Mouse (Mus musculus): ENCODE results near the gene Tfeb.

The Tfeb gene

DNA sequence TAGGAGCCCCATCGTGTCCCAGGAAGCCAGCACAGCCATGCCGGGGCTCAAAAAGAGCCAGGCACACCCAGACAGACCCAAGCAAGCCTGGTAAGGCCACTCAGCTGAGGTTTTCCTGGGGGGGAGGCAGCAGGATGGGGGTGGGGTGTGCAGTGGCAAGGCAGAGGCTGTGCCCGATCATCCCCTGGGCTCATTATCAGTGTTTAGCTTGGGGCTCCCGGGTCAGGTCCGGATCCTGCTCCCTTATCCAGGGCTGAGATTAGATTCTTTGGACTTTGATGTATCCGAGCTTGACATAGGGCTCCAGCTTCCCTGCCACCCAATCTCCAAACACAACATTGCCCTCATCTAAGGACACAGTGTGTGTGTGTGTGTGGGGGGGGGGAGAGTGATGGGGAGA lies 24.9 kb upstream of the Tfeb start:
- no peak for DNase-seq (ENCODE audit: low spot score in 2 of 2)

DNA sequence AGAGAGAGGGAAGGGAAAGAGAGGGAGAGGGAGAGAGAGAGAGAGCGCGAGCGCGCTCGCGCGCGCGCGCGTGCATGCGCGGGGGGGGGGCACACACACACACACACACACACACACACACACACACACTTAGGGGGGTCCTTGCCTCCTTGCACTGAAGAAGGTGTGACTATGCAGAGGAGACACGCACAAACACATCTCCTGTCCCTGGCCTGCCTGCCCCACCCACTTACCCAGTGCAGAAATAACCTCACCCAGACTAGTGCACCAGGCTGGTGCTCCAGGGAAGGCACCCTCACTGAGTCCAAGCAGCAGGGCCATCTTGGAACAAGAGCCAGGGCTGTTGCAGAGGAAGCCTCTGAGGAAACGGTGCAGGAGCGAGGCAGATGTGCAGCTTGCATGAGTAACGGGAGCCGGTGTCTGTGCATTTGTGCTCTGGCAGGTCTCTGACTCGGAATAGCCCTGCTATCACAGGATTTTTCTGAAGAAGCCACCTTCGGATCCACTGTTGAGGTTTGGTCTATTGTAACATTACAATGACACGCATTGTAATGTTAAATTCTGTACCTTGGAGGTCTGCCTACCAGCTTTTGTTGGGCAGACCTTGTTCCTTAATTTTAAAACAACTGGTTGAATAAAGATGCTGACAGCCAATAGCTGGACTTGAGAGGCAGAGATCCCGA lies 23.8 kb upstream of the Tfeb start:
- DNase-seq (ENCODE audit: low spot score in 2 of 2) = peak in 1 of 2 experiments; percentile 18

DNA sequence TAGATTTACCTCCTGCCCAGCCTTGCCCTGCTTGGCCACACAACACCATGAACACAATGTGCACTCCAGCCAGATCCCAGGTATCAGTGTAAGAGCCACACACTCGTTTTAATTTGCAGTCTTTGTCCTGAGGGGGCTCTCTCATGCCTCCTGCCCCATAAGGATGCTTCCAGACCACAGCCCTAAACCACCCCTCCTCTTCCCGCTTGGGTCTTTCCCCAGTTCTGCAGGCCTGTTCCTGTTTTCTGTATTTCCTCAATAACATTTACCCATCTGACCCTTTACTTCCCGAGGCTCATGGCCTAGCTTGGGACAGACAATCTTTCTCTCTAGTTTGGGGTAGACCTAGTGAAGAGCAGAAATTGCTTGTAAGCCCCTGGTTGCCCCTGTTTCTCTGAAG lies 21.8 kb upstream of the Tfeb start:
- DNase-seq (ENCODE audit: low spot score in 2 of 2) = no peak

DNA sequence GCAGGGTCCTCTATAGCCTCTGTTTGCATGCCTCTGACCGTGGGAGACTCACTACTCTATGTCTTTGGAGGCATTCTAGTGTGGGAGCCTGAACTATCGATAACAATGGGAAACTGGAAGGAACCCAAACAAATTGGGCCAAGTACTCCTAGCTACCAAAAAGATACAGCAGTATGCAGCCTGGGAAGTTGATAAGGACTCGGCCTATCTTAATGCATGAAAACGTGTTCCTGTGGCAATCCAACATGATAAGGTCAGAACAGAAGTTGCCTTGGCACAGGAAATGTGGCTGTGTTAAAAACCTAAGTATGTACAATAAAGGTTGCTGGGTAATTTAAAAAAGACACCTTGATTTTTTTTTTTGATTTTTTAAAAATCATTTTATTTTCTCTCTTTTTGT lies 15.6 kb upstream of the Tfeb start:
- DNase-seq (ENCODE audit: low spot score in 2 of 2) = no peak

DNA sequence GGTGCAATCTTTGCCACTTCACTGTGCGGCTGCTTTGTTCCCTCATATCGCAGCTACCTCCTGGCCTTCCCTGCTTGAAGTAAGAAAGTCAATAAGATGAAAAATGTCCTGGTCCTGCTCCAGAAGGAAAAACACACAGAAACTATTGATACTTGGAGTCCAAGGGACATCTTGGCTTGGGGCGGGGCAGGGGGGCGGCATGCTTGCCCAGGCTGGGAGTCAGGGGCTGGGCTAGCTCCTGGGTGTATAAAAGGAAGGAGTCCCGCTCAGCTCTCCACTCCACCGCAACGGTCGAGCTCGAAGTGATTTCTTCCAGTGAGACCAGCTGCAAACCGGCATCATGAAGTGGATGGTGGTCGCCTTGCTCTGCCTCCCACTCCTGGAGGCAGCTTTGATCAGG lies 10.3 kb upstream of the Tfeb start, which contains the start of gene Pgc:
Gene Pgc (plus strand): TSS at position 277 of the 400 bp plus-strand sequence.
- DNase-seq (ENCODE audit: low spot score in 2 of 2) = no peak

DNA sequence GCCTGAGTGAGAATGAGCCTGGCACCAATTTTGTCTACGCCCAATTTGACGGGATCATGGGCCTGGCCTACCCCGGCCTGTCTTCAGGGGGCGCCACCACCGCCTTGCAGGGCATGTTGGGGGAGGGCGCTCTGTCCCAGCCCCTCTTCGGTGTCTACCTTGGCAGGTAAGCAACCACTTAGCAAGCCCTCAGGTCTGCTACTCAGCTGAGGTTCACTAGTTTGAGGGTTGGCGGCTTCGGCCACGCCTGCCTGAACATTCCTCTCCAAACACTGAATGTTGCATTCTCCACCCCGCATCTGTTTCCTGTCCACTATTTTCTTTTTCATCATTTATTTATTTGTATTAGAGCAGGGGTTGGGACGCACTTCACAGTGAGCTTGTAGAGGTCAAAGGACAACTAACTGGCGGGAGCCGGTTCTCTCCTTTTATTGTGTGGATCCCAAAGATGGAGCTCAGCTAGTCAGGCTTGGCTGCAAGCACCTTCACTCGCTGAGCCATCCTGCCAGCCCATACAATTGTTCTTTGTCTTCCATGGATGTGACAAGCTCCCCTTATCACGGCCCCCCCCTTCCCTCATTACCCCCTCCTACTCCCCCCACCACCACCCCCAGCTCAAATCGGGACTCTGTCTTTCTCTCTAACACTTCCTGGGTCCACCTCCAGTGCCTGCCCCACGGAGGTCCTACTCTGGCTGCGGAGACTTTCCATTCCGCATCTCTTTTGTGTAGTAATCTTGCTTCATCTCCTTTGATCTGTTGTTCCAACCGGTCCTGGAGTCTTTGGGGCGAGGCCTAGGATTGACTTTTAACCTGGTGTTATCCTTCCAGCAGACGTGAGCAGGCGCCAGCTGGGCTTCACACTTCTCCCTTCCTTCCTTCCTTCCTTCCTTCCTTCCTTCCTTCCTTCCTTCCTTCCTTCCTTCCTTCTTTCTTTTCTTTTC lies 5.9 kb upstream of the Tfeb start:
- DNase-seq (ENCODE audit: low spot score in 2 of 2) = no peak

DNA sequence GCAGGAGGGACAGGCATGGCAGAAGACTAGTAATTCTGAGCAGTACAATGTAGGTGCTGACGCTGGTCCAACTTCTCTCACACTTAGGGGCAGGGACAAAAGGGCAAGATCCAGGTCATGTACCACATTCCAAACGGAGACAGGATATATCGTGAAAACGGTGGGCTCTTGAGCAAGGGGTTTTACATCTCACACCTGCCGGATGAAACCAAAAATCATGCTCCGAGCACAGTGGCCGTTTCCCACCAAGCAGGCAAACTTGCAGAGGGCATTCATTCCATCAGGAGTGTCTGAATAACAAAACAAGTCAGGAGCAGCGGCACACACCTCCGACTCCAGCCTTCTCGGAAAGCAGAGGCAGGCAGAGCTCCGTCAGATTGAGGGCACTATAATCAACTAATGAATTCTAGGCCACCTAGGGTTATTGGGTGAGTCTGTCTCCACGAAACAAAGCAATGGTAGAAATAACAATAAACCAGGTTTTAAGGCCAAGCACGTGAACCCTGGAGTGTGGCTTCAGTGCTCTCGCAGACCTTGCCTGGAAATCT lies 1.2 kb upstream of the Tfeb start:
- no peak for DNase-seq (ENCODE audit: low spot score in 2 of 2)

DNA sequence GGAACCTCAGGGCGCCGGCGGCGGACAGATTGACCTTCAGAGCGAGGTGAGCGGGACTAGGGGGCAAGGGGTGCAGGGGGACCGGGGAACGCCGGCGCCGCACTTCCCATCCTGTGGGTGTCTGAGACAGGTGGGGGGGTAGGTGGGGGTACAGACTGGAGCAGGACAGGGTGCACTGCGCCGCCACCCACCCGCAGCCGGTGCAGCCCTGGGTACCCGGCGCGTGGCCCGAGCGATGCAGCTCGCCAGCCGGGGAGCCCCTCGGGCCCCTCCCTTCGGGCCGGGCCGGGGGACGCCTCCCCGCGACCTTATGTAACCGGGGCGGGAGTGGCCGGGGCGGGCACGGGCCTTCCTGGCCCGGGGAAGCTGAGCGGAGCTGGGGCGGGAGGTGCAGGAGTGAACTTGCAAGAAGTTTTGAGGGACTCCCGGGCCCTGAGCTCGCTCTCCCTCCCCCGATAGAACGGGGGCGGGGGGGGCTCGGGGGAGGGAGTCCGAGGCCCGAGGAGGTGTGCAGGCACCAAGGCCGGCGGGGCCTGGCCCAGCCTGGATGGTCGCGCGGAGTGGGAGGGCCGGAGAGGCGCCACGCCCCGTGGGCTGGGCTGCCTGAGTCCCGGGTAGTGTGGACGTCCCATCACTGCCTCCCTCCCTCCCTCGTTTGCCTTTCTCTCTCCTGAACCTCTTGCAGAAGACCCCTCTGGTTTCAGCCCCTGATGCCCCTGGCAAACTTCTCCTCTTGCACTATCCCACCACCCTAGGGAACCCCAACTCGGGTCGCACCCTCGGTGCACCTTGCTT lies 638 bp downstream of the Tfeb start:
- DNase-seq (ENCODE audit: low spot score in 2 of 2) = peak; percentile 81

DNA sequence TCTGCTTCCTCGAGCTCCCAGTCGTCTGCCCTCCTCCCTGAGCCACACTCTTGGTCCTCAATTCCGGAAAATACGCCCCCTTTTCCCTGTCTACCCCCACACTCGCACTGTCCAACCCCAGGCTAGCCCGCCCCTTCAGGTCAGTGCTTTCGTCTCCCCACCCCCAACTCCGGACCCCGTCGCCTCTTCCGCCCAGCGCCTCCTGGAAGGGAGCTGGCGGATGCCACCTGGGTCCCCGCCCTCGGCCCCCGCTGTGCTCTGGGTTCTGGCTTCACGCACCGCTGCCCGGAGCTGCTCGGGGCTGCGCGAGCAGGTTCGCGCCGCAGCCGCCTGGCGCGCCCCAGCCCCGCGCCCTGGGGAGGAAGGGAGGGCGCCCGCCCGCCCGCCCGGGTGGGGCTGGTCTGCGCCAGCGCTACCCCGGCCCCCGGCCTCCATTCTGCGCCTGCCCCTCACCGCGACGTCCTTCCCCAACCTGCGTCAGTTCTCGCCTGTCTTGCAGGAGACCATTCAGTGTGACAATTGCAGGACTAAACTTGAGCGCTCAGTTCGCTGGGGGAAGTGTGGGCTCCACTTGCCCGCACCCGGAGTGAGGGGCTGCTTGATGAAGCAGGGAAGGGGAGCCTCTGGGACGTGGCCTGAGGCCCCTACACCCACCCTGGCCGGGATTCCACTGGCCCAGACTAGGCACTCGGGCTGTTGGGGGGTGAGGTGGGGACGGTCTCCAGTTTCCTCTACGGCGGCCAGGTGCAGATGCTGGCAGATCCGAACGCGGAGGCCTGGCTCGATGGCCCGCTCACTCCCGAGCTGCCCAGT lies 1.4 kb downstream of the Tfeb start:
- DNase-seq (ENCODE audit: low spot score in 2 of 2) = no peak

DNA sequence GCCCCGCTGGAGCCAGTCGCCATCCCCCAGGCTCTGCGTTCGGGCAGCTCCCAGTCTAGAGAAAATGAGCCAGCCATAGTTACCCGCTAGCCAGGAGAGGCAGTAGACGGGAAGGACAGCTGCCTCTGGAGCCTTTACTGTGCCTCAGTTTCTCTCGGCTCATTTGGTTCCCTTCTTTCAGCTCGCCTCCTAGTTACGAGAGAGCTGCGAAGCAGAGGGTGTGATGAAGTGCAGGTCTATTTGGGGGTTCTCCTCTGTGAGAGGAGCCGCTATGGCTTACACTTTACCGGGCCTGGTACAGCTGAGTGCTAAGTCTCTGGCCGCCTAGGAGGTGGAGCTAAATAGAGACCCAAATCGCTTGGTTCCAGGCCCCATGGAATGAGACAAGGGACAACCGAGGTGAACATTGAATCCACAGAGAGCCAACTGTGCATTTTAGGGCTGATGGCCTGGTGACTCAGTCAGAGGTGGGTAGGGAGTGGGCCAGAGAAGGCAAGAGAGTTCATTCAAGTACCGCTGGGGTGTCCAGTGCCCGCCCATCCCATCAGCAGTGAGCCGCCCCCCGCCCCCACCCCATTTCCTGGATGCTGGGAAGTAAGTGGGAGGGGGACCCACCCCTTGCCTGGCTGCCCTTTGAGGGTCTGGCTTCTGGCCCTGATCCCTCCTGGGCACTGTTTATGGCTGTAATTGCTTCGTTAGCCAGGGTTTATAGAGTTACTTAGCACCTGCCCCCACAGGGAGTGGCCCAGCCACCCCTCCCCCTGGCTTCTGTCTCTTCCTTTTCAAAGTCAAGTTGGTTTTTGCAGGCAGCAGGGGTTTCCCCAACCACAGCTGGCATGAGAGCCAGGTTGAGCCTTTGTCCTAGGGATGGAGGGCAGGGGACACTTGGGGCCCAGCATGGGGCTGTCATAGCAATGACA lies 2.3 kb downstream of the Tfeb start:
- DNase-seq (ENCODE audit: low spot score in 2 of 2) = no peak

DNA sequence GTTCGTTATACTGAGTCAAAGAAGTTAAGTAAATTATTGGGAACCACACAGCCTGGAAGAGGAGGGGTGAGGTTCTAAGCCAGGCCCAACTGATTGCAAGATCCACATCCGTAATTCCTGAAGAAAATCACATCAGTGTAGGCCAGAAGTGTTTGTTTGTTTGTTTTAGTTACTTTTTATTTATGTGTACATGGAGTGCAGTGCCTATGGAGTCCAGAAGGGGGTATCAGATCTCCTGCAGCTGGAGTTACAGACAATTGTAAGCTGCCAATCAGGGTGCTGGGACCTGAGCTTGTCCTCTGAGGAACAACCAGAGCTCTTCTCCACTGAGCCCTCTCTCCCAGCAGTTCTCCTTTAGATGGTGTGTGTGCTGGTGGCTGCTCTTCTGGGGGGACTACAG lies 3.4 kb downstream of the Tfeb start:
- DNase-seq (ENCODE audit: low spot score in 2 of 2) = no peak

DNA sequence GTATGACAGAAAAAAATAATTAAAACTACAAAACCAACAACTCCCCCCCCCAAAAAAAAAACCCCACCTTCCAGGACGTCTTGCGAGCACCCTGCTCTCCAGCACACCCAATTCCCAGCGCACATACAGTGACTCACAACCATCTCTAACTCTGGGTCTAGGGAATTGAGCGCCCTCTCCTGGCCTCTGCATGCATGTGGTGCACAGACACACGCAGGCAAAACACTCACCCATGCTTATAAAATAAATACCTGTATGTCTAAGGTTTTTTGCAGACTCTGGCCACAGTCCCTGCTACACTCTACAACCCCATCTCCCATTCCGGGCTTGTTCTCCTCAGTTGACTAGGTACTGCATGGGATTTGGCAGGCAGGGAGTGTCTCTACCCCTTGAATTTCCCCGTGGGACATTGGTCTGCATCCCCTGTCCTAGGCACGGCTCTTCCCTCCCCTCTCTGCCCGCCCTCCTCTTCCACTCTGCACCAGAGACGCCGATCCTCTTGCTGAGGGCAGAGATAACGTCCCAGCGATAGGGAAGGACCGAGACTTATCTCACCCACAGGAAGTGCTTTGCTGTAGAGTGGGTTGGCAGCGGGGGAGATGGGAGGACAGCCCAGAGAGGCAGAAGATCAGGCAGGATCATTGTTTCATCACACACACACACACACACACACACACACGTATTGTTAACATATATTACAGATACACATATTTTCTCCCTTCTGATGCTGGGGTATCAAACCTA lies 6.3 kb downstream of the Tfeb start:
- DNase-seq (ENCODE audit: low spot score in 2 of 2) = no peak

DNA sequence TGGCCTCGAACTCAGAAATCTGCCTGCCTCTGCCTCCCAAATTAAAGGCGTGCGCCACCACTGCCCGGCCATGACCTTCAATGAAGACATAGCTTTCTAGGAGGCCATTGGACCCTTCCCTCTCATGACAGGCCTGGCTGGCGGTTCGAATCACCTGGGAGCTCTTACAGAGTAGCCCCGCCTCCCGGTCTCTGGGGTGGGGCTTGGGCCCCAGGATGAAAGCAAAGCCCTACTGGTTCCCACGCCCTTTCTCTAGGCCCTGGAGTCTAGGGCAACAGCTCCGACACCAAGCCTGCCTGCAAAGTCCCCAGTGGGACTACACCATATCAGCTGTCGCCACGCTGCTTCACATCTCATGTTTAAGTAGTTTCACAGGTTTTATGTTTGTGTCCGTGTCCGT lies 7.3 kb downstream of the Tfeb start:
- DNase-seq (ENCODE audit: low spot score in 2 of 2) = no peak

DNA sequence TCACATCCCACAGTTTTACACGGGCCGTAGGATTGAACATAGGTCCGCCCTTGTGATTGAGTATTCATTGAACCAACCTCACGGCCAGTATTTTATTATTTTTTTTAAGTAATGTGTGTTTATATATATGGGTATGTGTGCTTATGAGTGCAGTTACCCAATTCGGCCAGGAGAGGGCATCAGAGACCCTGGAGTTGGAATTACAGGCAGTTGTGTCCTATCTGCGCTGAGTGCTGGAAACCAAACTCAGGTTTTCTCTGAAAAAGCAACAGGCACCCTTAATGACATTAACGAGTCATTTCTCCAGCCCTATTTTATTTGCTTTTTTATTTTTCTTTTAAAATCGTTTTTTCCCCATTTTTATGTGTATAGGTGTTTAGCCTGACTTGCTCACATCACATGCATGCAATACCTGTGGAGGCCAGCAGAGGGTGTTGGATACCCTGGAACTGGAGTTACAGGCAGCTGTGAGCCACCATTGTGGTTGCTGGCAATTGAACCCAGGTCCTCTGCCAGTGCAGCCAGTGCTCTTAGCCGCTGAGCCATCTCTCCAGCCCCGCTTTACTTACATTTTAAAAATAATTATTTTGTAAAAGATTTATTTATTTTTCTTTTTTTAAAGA lies 8.0 kb downstream of the Tfeb start:
- DNase-seq (ENCODE audit: low spot score in 2 of 2) = no peak

DNA sequence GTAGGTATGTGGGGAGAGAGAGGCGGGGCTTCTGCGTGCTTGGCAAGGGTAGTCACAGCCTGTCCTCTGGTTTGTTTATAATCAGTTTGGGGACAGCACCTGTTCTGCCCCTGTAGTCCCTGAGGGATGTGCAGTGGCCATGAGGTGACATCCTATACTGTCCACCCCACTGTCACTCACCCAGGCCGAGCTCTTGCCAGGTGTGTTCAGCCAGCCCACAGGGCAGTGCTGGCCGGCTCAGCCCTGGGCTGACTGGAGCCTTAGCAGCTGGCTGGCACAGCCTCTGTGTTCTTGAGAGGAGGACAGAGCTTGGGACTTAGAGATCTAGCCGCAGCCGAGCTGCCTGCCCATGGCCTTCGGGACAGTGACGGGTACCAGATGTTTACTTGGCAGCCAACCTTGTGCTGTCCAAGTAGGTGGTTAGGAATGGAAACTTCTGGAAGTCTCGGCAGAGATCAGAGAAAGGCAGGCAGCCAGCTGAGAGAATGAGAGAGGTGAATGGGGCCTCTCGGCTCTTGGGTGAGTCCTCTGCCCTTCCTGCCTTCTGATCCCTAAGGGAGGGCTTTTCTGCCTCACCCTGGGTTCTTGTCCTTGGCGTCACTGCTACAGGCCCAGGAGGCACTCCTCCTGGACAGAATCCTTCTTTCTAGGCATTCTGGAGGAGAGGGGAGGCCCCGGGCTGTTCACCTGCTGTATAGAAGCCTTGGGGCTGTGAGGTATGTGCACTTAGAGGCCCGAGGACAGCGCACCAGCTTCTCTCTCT lies 12.1 kb downstream of the Tfeb start:
- no peak for DNase-seq (ENCODE audit: low spot score in 2 of 2)

DNA sequence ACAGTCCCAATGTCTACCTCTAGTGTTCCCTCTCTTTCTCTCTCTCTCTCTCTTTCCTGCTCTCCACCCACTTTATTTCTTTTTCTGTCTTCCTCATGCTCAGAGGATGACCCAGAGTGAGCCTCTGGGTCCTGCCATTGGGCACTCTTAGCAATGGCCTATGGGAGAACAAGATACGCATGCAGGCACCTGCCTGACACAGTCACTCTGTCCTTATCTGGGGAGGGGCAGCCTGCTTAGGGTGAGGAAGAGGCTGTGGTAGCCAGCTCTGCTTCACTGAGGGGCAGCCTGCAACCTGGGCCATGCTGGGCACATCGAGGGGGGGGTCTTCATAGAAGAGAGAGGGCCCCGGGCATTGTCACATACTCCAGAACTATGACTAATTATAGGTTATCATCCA lies 12.8 kb downstream of the Tfeb start:
- no peak for DNase-seq (ENCODE audit: low spot score in 2 of 2)

DNA sequence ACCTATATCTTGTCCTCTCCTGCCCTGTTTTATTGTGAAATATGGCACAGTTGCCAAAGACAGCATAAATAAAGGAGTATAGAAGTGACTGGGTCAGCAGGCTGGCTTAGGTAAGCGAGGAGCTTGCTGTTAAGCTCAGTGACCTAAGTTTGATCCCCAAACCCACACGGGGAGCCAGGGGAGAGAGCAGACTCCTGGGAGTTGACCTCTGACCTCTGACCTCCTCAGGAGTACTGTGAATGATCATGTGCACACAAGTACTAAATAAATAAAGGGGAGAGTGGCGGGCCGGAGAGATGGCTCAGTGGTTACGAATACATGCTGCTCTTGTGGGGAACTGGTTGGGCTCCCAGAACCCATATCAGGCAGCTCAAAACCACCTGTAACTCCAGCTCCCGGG lies 13.3 kb downstream of the Tfeb start:
- DNase-seq (ENCODE audit: low spot score in 2 of 2) = no peak

DNA sequence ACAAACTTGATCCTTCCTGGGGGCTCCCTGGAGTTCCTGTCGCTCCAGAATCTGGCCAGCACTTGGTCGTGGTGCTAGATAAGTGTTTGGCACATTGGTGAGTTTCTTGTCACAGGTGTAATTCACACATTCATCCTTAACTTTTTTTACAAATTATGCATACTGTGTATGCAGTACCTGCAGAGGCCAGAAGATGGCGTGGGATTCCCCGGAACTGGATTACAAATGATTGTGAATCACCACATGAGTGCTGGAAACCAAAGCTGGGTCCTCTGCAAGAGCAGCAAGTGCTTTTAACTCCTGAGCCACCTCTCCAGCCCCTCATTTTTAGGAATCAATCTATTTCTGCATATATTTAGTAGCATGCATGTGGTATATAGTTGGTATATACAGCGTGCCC lies 15.0 kb downstream of the Tfeb start:
- no peak for DNase-seq (ENCODE audit: low spot score in 2 of 2)
